Mouse (Mus musculus): ENCODE data around the gene Tyw3. TPM values are rescaled to one million over a fixed set of nuclear protein-coding genes. Genes with fewer than 3 reads are reported as not detected.

Tyw3 gene
- total RNA-seq (2012; rRNA removed) (62.5 and 67.7 TPM in 2 replicates), total RNA-seq (2014; rRNA removed) (64.2 and 70.4 TPM in 2 replicates), polyA plus RNA-seq (2012; ENCODE audit: insufficient read length, low read depth) (46.8 and 76.6 TPM in 2 replicates)

DNA sequence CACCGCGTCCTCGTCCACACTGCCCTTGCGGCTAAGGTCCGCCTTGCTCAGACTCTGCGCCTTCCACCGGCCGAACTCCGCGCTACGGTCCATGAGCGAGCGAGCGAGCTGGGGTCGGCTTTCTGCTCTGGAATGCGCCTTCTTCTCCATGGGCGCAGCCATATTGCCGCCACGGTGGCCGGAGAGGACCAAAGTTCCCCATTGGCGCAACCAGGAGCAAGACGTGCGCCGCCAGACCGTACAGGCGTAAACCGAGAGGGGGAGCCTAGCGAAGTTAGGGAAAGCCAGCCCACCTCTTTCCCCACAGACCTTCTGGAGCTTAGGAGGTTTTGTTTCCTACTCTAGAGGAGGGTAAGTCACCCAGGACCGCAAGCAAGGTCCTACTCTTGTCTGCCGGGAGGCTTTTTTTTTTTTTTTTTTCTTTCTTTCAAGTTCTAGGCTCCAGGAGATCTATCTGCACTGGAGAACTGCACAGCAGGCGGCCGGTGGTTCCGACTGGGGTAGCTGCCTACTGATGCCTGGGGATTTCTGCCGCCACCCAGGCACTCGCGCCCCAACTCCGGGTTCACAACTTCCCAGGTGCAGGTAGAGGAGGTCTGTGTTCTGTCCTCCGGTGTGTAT lies at the start of gene Tyw3:
Tyw3 (minus strand) TSS at position 171 of the 621 bp plus-strand sequence.
- H3K79me2 ChIP-seq (replicated peaks; ENCODE audit: control insufficient read depth, extremely low read depth, insufficient read depth, poor library complexity, severe bottlenecking) = no peaks in the 10 kb centered on the region
- peak within 1 kb of the TSS; percentile 85 for H3K4me2 ChIP-seq (ENCODE audit: insufficient read depth, low read depth, poor library complexity, severe bottlenecking)
- TF ChIP-seq CHD2 (IDR thresholded peaks at IDR 0.05; ENCODE audit: low read length) (peak; percentile 64; the same call in 1 of the 2 replicates), UBTF (IDR thresholded peaks at IDR 0.05; ENCODE audit: low read depth, low read length) (peak; percentile 79), RAD21 (IDR thresholded peaks at IDR 0.05; ENCODE audit: low read depth, low read length) (no peak), MYC (IDR thresholded peaks at IDR 0.05; ENCODE audit: low read depth, low read length) (peak; percentile 88), MEF2A (IDR thresholded peaks at IDR 0.05; ENCODE audit: borderline replicate concordance, low read depth, low read length) (peak; percentile 55; the same call in 1 of the 2 replicates), ZNF384 (IDR thresholded peaks at IDR 0.05; ENCODE audit: low read depth, low read length) (peak; percentile 89), HCFC1 (IDR thresholded peaks at IDR 0.05; ENCODE audit: low read depth, low read length) (peak; percentile 93), TBP (conservative IDR thresholded peaks at IDR 0.05; ENCODE audit: low read depth, low read length) (peak; percentile 68), CHD1 (IDR thresholded peaks at IDR 0.05; ENCODE audit: low read depth, low read length) (no peak), E2F4 (IDR thresholded peaks at IDR 0.05; ENCODE audit: insufficient replicate concordance, low read depth, low read length) (peak; percentile 41; the same call in 1 of the 2 replicates), MAZ (IDR thresholded peaks at IDR 0.05; ENCODE audit: low read depth, low read length) (peak; percentile 79), MAX (IDR thresholded peaks at IDR 0.05; ENCODE audit: low read length) (peak; percentile 69), BHLHE40 (IDR thresholded peaks at IDR 0.05; ENCODE audit: low read depth, low read length) (peak; percentile 28; the same call in 1 of the 2 replicates), JUND (conservative IDR thresholded peaks at IDR 0.05; ENCODE audit: low read depth, low read length) (0 out of 2 replicates have a peak, but pooled peaks have one; percentile 34), USF2 (conservative IDR thresholded peaks at IDR 0.05; ENCODE audit: low read depth, low read length) (no peak), ZC3H11A (IDR thresholded peaks at IDR 0.05; ENCODE audit: low read depth, low read length) (no peak), PAX5 (IDR thresholded peaks at IDR 0.05; ENCODE audit: low read length) (no peak), GABPA (IDR thresholded peaks at IDR 0.05; ENCODE audit: insufficient replicate concordance, low read depth, low read length) (peak; percentile 15; the same call in 1 of the 2 replicates), MXI1 (IDR thresholded peaks at IDR 0.05; ENCODE audit: low read depth, low read length) (peak; percentile 91), TCF12 (IDR thresholded peaks at IDR 0.05; ENCODE audit: low read depth, low read length) (peak; percentile 85), NRF1 (IDR thresholded peaks at IDR 0.05; ENCODE audit: low read depth, low read length) (peak; percentile 74), POLR2A (IDR thresholded peaks at IDR 0.05; ENCODE audit: low read depth, low read length) (peak; percentile 85), IRF4 (IDR thresholded peaks at IDR 0.05; ENCODE audit: low read depth, low read length) (peak; percentile 78; the same call in 1 of the 2 replicates), CTCF (conservative IDR thresholded peaks at IDR 0.05 in 1 of 2, IDR thresholded peaks at IDR 0.05 in 1 of 2; ENCODE audit: low read depth in 2 of 2, low read length in 2 of 2) (peak in 1 of 2 experiments; percentile 70; a peak in 2 of 4 replicates), USF1 (IDR thresholded peaks at IDR 0.05; ENCODE audit: low read depth, low read length) (no peak), POLR2AphosphoS2 (IDR thresholded peaks at IDR 0.05; ENCODE audit: low read depth, low read length) (peak; percentile 73), EP300 (IDR thresholded peaks at IDR 0.05; ENCODE audit: low read length) (peak; percentile 47; the same call in 1 of the 2 replicates), JUN (IDR thresholded peaks at IDR 0.05; ENCODE audit: insufficient read depth, low read depth, low read length) (no peak), MAFK (IDR thresholded peaks at IDR 0.05; ENCODE audit: insufficient replicate concordance, low read length) (peak; percentile 47; the same call in 1 of the 2 replicates), ETS1 (conservative IDR thresholded peaks at IDR 0.05; ENCODE audit: low read depth, low read length) (peak; percentile 44), ZKSCAN1 (IDR thresholded peaks at IDR 0.05; ENCODE audit: borderline replicate concordance, low read depth, low read length) (no peak), NELFE (IDR thresholded peaks at IDR 0.05; ENCODE audit: low read depth, low read length) (peak; percentile 75), SIN3A (IDR thresholded peaks at IDR 0.05; ENCODE audit: low read length) (peak; percentile 95), ELF1 (IDR thresholded peaks at IDR 0.05; ENCODE audit: low read depth, low read length) (peak; percentile 81), ZMIZ1 (IDR thresholded peaks at IDR 0.05; ENCODE audit: low read depth, low read length) (peak; percentile 90; the same call in 1 of the 2 replicates), RCOR1 (conservative IDR thresholded peaks at IDR 0.05; ENCODE audit: low read depth, low read length) (no peak), SMC3 (IDR thresholded peaks at IDR 0.05; ENCODE audit: low read depth, low read length) (0 out of 2 replicates have a peak, but pooled peaks have one; percentile 1), KAT2A (IDR thresholded peaks at IDR 0.05; ENCODE audit: insufficient replicate concordance, low read length) (peak; percentile 84; the same call in 1 of the 2 replicates)
- dilution Hi-C loops (cut with MboI; ENCODE audit: extremely low pct_ligation_motif_present, extremely low pct_unique_long_range_greater_than_20kb, low sequenced_read_pairs) (no loop called here), in situ Hi-C loops (cut with MboI; ENCODE audit: low pct_ligation_motif_present, low pct_unique_long_range_greater_than_20kb, low sequenced_read_pairs) (no loop called here)
- H3K9ac ChIP-seq (ENCODE audit: insufficient read depth, low read depth) = peak within 1 kb of the TSS; percentile 96
- H3K36me3 ChIP-seq (replicated peaks in 1 of 2; ENCODE audit: control insufficient read depth in 1 of 2, insufficient read depth in 1 of 2, low read length in 1 of 2) = peaks cover 18 to 33% of the 10 kb centered on the region in 2 experiments
- DNase-seq (ENCODE audit: extremely low read depth) = peak; percentile 98
- no peaks in the 10 kb centered on the region for H3K9me3 ChIP-seq (replicated peaks; ENCODE audit: low read length)
- H3K4me3 ChIP-seq (replicated peaks in 1 of 3; ENCODE audit: low read depth in 2 of 3, low read length in 2 of 3, poor library complexity in 1 of 3) = peak within 1 kb of the TSS; percentile 68 to 95 (median 90)
- H3K27ac ChIP-seq (ENCODE audit: insufficient read depth, low read depth) = peak within 1 kb of the TSS; percentile 89
- peaks cover 2 to 19% of the 10 kb centered on the region in 2 experiments; a peak in 3 of 4 replicates for H3K4me1 ChIP-seq (ENCODE audit: control insufficient read depth in 1 of 2, insufficient read depth in 2 of 2)
- no peaks in the 10 kb centered on the region for H3K27me3 ChIP-seq (replicated peaks)
